Mouse (Mus musculus): ENCODE data around the gene Rpap1.

DNA sequence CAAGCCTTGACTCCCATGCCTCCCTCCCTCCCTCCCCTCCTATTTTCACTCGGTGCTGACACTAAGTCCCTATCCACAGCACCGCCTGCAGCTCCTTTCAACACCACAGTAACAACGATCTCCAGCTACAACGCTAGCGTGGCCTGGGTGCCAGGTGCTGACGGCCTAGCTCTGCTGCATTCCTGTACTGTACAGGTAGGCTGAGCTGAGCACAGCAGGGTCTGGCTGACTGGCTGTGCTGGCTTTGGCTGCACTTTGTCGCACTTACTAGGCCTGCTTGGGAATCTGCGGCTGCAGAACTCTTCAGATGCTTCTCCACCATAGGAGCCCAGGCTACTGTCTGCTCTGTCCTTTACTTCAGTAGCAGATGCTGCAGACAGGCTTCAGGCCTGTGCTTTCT is 18.2 kb upstream of the Rpap1 start:
- TF ChIP-seq CTCF (IDR thresholded peaks at IDR 0.05; ENCODE audit: low read depth) (no peak), EP300 (IDR thresholded peaks at IDR 0.05; ENCODE audit: low read depth) (no peak)

All from liver, postnatal 0 days (tissue).